Mouse (Mus musculus) olfactory bulb, adult 2 months (tissue): ENCODE results near the gene Ndufs2.

Source experiments
- CTCF ChIP-seq: fragments of 200-500 bp; IDR thresholded peaks from 2 replicates; pipeline ENCODE4 v1.5.1; 2012; ENCODE audit warnings: low read depth, mild to moderate bottlenecking, low read length, moderate library complexity; ENCODE audit not compliant: insufficient read depth
- POLR2A ChIP-seq: fragments of 200-500 bp; IDR thresholded peaks from 2 replicates; pipeline ENCODE4 v1.6.1; 2012; ENCODE audit warnings: mild to moderate bottlenecking, low read depth, low read length, moderate library complexity; ENCODE audit not compliant: insufficient read depth

DNA sequence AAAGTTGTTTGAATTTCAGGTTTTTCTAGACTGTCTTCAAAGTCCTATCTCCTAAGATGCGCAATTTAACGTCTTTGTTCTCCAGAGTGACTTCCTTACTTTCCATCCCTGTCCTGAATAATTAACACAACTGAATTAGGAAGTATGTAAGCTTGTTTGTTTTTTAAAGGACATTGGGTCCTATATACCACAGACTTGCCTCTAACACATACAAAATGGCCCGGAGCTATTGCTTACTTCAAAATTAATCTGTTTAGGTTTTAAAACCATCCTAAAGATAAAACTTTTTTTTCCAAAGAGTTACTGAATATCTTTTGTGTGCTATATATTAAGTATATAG, 43.8 kb upstream of the Ndufs2 start:
- TF ChIP-seq CTCF: no peak
- TF ChIP-seq POLR2A: no peak
